Mouse (Mus musculus) liver, embryonic 14.5 days (tissue): ENCODE results near the gene Chrnb4. TPM values are rescaled to one million over a fixed set of nuclear protein-coding genes. Genes with fewer than 3 reads are reported as not detected.

Experiments
- ATAC-seq: fragments of 200-750 bp; cut with Nextera tagmentation; 2 replicates; pipeline ENCODE4 v1.8.0; 2017; ENCODE audit warnings: moderate number of reproducible peaks, mild to moderate bottlenecking, moderate library complexity; ENCODE audit not compliant: insufficient read depth
- DNase-seq, 3 experiments: peaks; one replicate each; pipeline ENCODE4 v3.0.0-alpha.2; 2012 to 2013; ENCODE audit warnings: low read depth in 3 of 3, low spot score in 3 of 3
- H3K27ac ChIP-seq: fragments of 300-500 bp; sonication (generic); 2 replicates; pipeline ENCODE4 v1.5.1; 2014; ENCODE audit warnings: moderate library complexity, mild to moderate bottlenecking, control low read depth, inconsistent platforms
- H3K27me3 ChIP-seq: fragments of 300-500 bp; sonication (generic); 2 replicates; pipeline ENCODE4 v1.6.1; 2014; ENCODE audit warnings: mild to moderate bottlenecking, low read length, moderate library complexity; ENCODE audit not compliant: control insufficient read depth, insufficient read depth
- H3K36me3 ChIP-seq: fragments of 300-500 bp; sonication (generic); replicated peaks from 2 replicates; pipeline ENCODE4 v1.6.1; 2014; ENCODE audit warnings: low read depth; ENCODE audit not compliant: control insufficient read depth, insufficient read depth
- H3K4me1 ChIP-seq, 2 experiments: fragments of 200-500 bp in 1 of 2; fragments of 300-500 bp in 1 of 2; sonication (generic) in 1 of 2; replicated peaks; 2 replicates each; pipeline ENCODE4 v1.6.1; 2012 to 2014; ENCODE audit warnings: antibody characterized with exemption in 1 of 2, inconsistent platforms in 1 of 2, low read length in 1 of 2; ENCODE audit not compliant: control insufficient read depth in 2 of 2, insufficient read depth in 2 of 2
- H3K4me2 ChIP-seq: fragments of 300-500 bp; sonication (generic); 2 replicates; pipeline ENCODE4 v1.6.1; 2014; ENCODE audit warnings: low read depth, mild to moderate bottlenecking, control low read depth, moderate library complexity
- H3K4me3 ChIP-seq, 2 experiments: fragments of 200-500 bp in 1 of 2; fragments of 300-500 bp in 1 of 2; sonication (generic) in 1 of 2; 2 replicates each; pipeline ENCODE4 v1.5.1; 2012 to 2014; ENCODE audit warnings: low read depth in 2 of 2, low read length in 2 of 2, mild to moderate bottlenecking in 2 of 2, control low read depth in 1 of 2, inconsistent platforms in 1 of 2, moderate library complexity in 1 of 2; ENCODE audit not compliant: insufficient read depth in 1 of 2
- H3K9ac ChIP-seq: fragments of 300-500 bp; sonication (generic); replicated peaks from 2 replicates; pipeline ENCODE4 v1.6.1; 2014; ENCODE audit warnings: mild to moderate bottlenecking, control low read depth, moderate library complexity
- H3K9me3 ChIP-seq: fragments of 300-500 bp; sonication (generic); 2 replicates; pipeline ENCODE4 v1.6.1; 2016; ENCODE audit warnings: low read length, mixed read lengths; ENCODE audit not compliant: control insufficient read depth
- CTCF ChIP-seq: IDR thresholded peaks from 2 replicates; pipeline ENCODE4 v1.5.1; 2016; ENCODE audit warnings: antibody characterized with exemption, low read depth, control low read depth
- EP300 ChIP-seq: IDR thresholded peaks from 2 replicates; pipeline ENCODE4 v1.6.1; 2016; ENCODE audit warnings: antibody characterized with exemption, low read depth
- WGBS: fragments of 180-500 bp; shearing (Covaris S2); extraction: QIAGEN DNeasy Blood & Tissue Kit; methylation state at CpG from one replicate; pipeline ENCODE4 v1.1.7; 2014; ENCODE audit not compliant: insufficient replicate concordance; 5-methylcytosine and 5-hydroxymethylcytosine counted together
- polyA plus RNA-seq, 2 experiments: library from polyadenylated mRNA; depleted of rRNA in 1 of 2; stranded (reverse) in 1 of 2; unstranded in 1 of 2; fragments of >200 nt; fragmentation: Nextera tagmentation in 1 of 2; extraction: Ambion mirVana in 1 of 2; gene quantifications; 2 replicates each; pipeline versions ENCODE4 v1.2.1 to v1.2.3; 2012 to 2014

Gene Chrnb4
- polyA plus RNA-seq, 2 experiments: not detected

GRCm38 (mm10) chr9:55083154-55083913 is 34.8 kb upstream of the Chrnb4 start:
- no peak overlapping the region for H3K9ac ChIP-seq
- no peak for ATAC-seq
- TF ChIP-seq EP300: no peak
- TF ChIP-seq CTCF: no peak
- H3K36me3 ChIP-seq: no peaks in the 10 kb centered on the region
- 37% methylated on average over 7 of the region's 7 CpGs for WGBS
- H3K4me3 ChIP-seq: no peak overlapping the region
- H3K4me1 ChIP-seq: 0 out of 4 replicates have a peak, but pooled peaks cover 0 to 2% of the 10 kb centered on the region in 2 experiments
- H3K9me3 ChIP-seq: no peaks in the 10 kb centered on the region
- no peaks in the 10 kb centered on the region for H3K27me3 ChIP-seq
- no peak for DNase-seq
- H3K4me2 ChIP-seq: no peak overlapping the region
- H3K27ac ChIP-seq: no peak overlapping the region

- WGBS: 36% methylated on average over 5 of the region's 5 CpGs
- H3K9me3 ChIP-seq: no peaks in the 10 kb centered on the region
Measured at GRCm38 (mm10) chr9:55067965-55068265, 19.3 kb upstream of the Chrnb4 start.

GRCm38 (mm10) chr9:55067260-55067964 is 18.8 kb upstream of the Chrnb4 start:
- no peaks in the 10 kb centered on the region for H3K4me1 ChIP-seq
- H3K9me3 ChIP-seq: no peaks in the 10 kb centered on the region
- ATAC-seq: no peak
- no peak overlapping the region for H3K27ac ChIP-seq
- H3K36me3 ChIP-seq: no peaks in the 10 kb centered on the region
- WGBS: 53% methylated on average over 8 of the region's 8 CpGs
- no peak overlapping the region for H3K4me2 ChIP-seq
- no peak for TF ChIP-seq EP300
- TF ChIP-seq CTCF: no peak
- DNase-seq: no peak
- no peaks in the 10 kb centered on the region for H3K27me3 ChIP-seq
- no peak overlapping the region for H3K9ac ChIP-seq
- no peak overlapping the region for H3K4me3 ChIP-seq

More at GRCm38 (mm10) chr9:55067965-55068265, 19.3 kb upstream of the Chrnb4 start:
- Histone ChIP-seq H3K4me3 (no peak overlapping the region), H3K4me1 (no peaks in the 10 kb centered on the region), H3K36me3 (no peaks in the 10 kb centered on the region), H3K27ac (no peak overlapping the region), H3K27me3 (no peaks in the 10 kb centered on the region), H3K4me2 (no peak overlapping the region), H3K9ac (no peak overlapping the region)
- no peak for ATAC-seq
- DNase-seq: no peak
- TF ChIP-seq EP300: no peak
- no peak for TF ChIP-seq CTCF

GRCm38 (mm10) chr9:55065241-55065640 is 16.7 kb upstream of the Chrnb4 start:
- no peak overlapping the region for H3K4me3 ChIP-seq
- ATAC-seq: no peak
- H3K36me3 ChIP-seq: no peaks in the 10 kb centered on the region
- no peaks in the 10 kb centered on the region for H3K4me1 ChIP-seq
- no peaks in the 10 kb centered on the region for H3K27me3 ChIP-seq
- 58% methylated on average over 9 of the region's 9 CpGs for WGBS
- H3K9me3 ChIP-seq: no peaks in the 10 kb centered on the region
- no peak overlapping the region for H3K9ac ChIP-seq
- TF ChIP-seq CTCF: no peak
- no peak for TF ChIP-seq EP300
- DNase-seq: no peak
- no peak overlapping the region for H3K4me2 ChIP-seq
- H3K27ac ChIP-seq: no peak overlapping the region

- no peak overlapping the region for H3K4me3 ChIP-seq
- no peaks in the 10 kb centered on the region for H3K4me1 ChIP-seq
- no peak overlapping the region for H3K4me2 ChIP-seq
- ATAC-seq: no peak
- H3K27me3 ChIP-seq: no peaks in the 10 kb centered on the region
- no peak for TF ChIP-seq CTCF
- TF ChIP-seq EP300: no peak
- H3K36me3 ChIP-seq: no peaks in the 10 kb centered on the region
- WGBS: 69% methylated on average over 4 of the region's 4 CpGs
- DNase-seq: no peak
- no peak overlapping the region for H3K27ac ChIP-seq
- H3K9me3 ChIP-seq: no peaks in the 10 kb centered on the region
- no peak overlapping the region for H3K9ac ChIP-seq
Measured at GRCm38 (mm10) chr9:55058067-55058466, 9.5 kb upstream of the Chrnb4 start.
